Mouse (Mus musculus) hindbrain, embryonic 11.5 days (tissue): ENCODE measurements around the gene Krtap4-9. TPM values are rescaled to one million over a fixed set of nuclear protein-coding genes. Genes with fewer than 3 reads are reported as not detected.
"Not testable (repeated sequence)": the region's sequence is repeated elsewhere in the genome, so short reads cannot be mapped to it uniquely, and the experiment has no call there.

ENCODE experiments used
- ATAC-seq: fragments of 200-750 bp; cut with Nextera tagmentation; 2 replicates; pipeline ENCODE4 v1.8.0; 2017; ENCODE audit warnings: mild to moderate bottlenecking, moderate TSS enrichment, moderate library complexity; ENCODE audit not compliant: low FRiP score
- DNase-seq: peaks from one replicate; pipeline ENCODE4 v3.0.0-alpha.2; 2015; ENCODE audit warnings: low spot score
- H3K27ac ChIP-seq: fragments of 300-500 bp; sonication (generic); 2 replicates; pipeline ENCODE4 v1.5.1; 2014; ENCODE audit warnings: mild to moderate bottlenecking, low read depth, low read length
- H3K27me3 ChIP-seq: fragments of 300-500 bp; sonication (generic); 2 replicates; pipeline ENCODE4 v1.6.1; 2014; ENCODE audit warnings: mild to moderate bottlenecking, low read length, moderate library complexity, mixed read lengths; ENCODE audit not compliant: control insufficient read depth, insufficient read depth
- H3K36me3 ChIP-seq: fragments of 300-500 bp; sonication (generic); 2 replicates; pipeline ENCODE4 v1.6.1; 2014; ENCODE audit warnings: mild to moderate bottlenecking, low read length, moderate library complexity, mixed read lengths; ENCODE audit not compliant: control insufficient read depth, insufficient read depth
- H3K4me1 ChIP-seq: fragments of 300-500 bp; sonication (generic); replicated peaks from 2 replicates; pipeline ENCODE4 v1.6.1; 2014; ENCODE audit warnings: low read length, mixed read lengths; ENCODE audit not compliant: control insufficient read depth, insufficient read depth
- H3K4me2 ChIP-seq: fragments of 300-500 bp; sonication (generic); replicated peaks from 2 replicates; pipeline ENCODE4 v1.6.1; 2014; ENCODE audit warnings: mild to moderate bottlenecking, low read depth, low read length
- H3K4me3 ChIP-seq: fragments of 300-500 bp; sonication (generic); 2 replicates; pipeline ENCODE4 v1.5.1; 2014; ENCODE audit warnings: low read depth, low read length
- H3K9ac ChIP-seq: fragments of 300-500 bp; sonication (generic); 2 replicates; pipeline ENCODE4 v1.6.1; 2014; ENCODE audit warnings: low read depth, low read length
- H3K9me3 ChIP-seq: fragments of 300-500 bp; sonication (generic); 2 replicates; pipeline ENCODE4 v1.6.1; 2016; ENCODE audit warnings: low read length; ENCODE audit not compliant: control insufficient read depth
- WGBS: fragments of 180-500 bp; shearing (Covaris S2); extraction: QIAGEN DNeasy Blood & Tissue Kit; methylation state at CpG from one replicate; pipeline ENCODE4 v1.1.7; 2014; 5-methylcytosine and 5-hydroxymethylcytosine counted together
- polyA plus RNA-seq: library from polyadenylated mRNA; unstranded; fragments of >200 nt; fragmentation: Nextera tagmentation; extraction: Ambion mirVana; gene quantifications from 2 replicates; pipeline ENCODE4 v1.2.1, GENCODE M21; 2014

The Krtap4-9 gene
- polyA plus RNA-seq, 1 experiment from 2014 or later: not detected

GRCm38 (mm10) chr11:99804346-99804745 is 19.3 kb downstream of the Krtap4-9 start, which contains the start of gene Gm11554:
Gene Gm11554, minus strand, starts transcription at chr11:99804446.
- H3K4me3 ChIP-seq, H3K4me2 ChIP-seq, H3K4me1 ChIP-seq, ATAC-seq, DNase-seq, H3K36me3 ChIP-seq, H3K27me3 ChIP-seq, H3K9ac ChIP-seq, H3K27ac ChIP-seq, H3K9me3 ChIP-seq: not testable (repeated sequence)
- WGBS: no CpG with 5 or more reads among the region's 1 CpGs

GRCm38 (mm10) chr11:99809792-99810191 is 24.8 kb downstream of the Krtap4-9 start, which contains the start of gene Krtap4-13:
Gene Krtap4-13, minus strand, starts transcription at chr11:99809892.
- not testable (repeated sequence) for H3K36me3 ChIP-seq, DNase-seq, H3K27ac ChIP-seq, ATAC-seq, H3K9ac ChIP-seq, H3K4me3 ChIP-seq, H3K9me3 ChIP-seq, H3K27me3 ChIP-seq, H3K4me2 ChIP-seq, H3K4me1 ChIP-seq

- H3K4me1 ChIP-seq, H3K27me3 ChIP-seq, H3K4me3 ChIP-seq, H3K9ac ChIP-seq, DNase-seq, H3K27ac ChIP-seq, H3K36me3 ChIP-seq, H3K4me2 ChIP-seq, ATAC-seq, H3K9me3 ChIP-seq: not testable (repeated sequence)
- WGBS: 90% methylated on average over 2 of the region's 2 CpGs
These were observed 30.6 kb downstream of the Krtap4-9 start, which contains the start of gene Gm11564 for GRCm38 (mm10) chr11:99815566-99815965. Gene Gm11564, minus strand, starts transcription at chr11:99815666.

Other genes with a start within 250 kb of the Krtap4-9 start
- gene Krt40, start 242.0 kb upstream of the Krtap4-9 start, polyA plus RNA-seq: not detected in 2 replicates
- gene Krtap3-3, start 234.3 kb upstream of the Krtap4-9 start, polyA plus RNA-seq: not detected in 2 replicates
- gene Krtap3-2, start 228.3 kb upstream of the Krtap4-9 start, polyA plus RNA-seq: not detected in 2 replicates
- gene Gm11939, start 225.7 kb upstream of the Krtap4-9 start, polyA plus RNA-seq: not detected in 2 replicates
- not detected in 2 replicates for gene Krtap3-1, start 218.6 kb upstream of the Krtap4-9 start, polyA plus RNA-seq
- not detected in 2 replicates for gene Krtap1-5, start 204.2 kb upstream of the Krtap4-9 start, polyA plus RNA-seq
- not detected in 2 replicates for gene Krtap1-4, start 201.5 kb upstream of the Krtap4-9 start, polyA plus RNA-seq
- gene Krtap1-3, start 193.9 kb upstream of the Krtap4-9 start, polyA plus RNA-seq: not detected in 2 replicates
- gene Krtap9-3, start 187.1 kb upstream of the Krtap4-9 start, polyA plus RNA-seq: not detected in 2 replicates
- not detected in 2 replicates for gene Gm11938, start 181.9 kb upstream of the Krtap4-9 start, polyA plus RNA-seq
- gene Gm11937, start 175.0 kb upstream of the Krtap4-9 start, polyA plus RNA-seq: not detected in 2 replicates
- not detected in 2 replicates for gene Krtap2-4, start 170.4 kb upstream of the Krtap4-9 start, polyA plus RNA-seq
- not detected in 2 replicates for gene Gm11562, start 164.8 kb upstream of the Krtap4-9 start, polyA plus RNA-seq
- gene Krtap4-1, start 157.0 kb upstream of the Krtap4-9 start, polyA plus RNA-seq: not detected in 2 replicates
- not detected in 2 replicates for gene Krtap4-2, start 150.1 kb upstream of the Krtap4-9 start, polyA plus RNA-seq
- gene Krtap4-7, start 141.1 kb upstream of the Krtap4-9 start, polyA plus RNA-seq: not detected in 2 replicates
- not detected in 2 replicates for gene Gm11555, start 135.0 kb upstream of the Krtap4-9 start, polyA plus RNA-seq
- gene Gm11563, start 126.2 kb upstream of the Krtap4-9 start, polyA plus RNA-seq: not detected in 2 replicates
- gene Krtap4-6, start 119.2 kb upstream of the Krtap4-9 start, polyA plus RNA-seq: not detected in 2 replicates
- not detected in 2 replicates for gene Gm14190, start 94.5 kb upstream of the Krtap4-9 start, polyA plus RNA-seq
- gene Gm14180, start 50.9 kb upstream of the Krtap4-9 start, polyA plus RNA-seq: not detected in 2 replicates
- gene Gm11595, start 12.3 kb upstream of the Krtap4-9 start, polyA plus RNA-seq: not detected in 2 replicates
- not detected in 2 replicates for gene Krtap4-8, start 4.5 kb upstream of the Krtap4-9 start, polyA plus RNA-seq
- not detected in 2 replicates for gene Gm11596, start 8.3 kb downstream of the Krtap4-9 start, polyA plus RNA-seq
- not detected in 2 replicates for gene Gm11569, start 13.7 kb downstream of the Krtap4-9 start, polyA plus RNA-seq
- gene Gm11554, start 19.2 kb downstream of the Krtap4-9 start, polyA plus RNA-seq: not detected in 2 replicates
- gene Krtap4-13, start 24.7 kb downstream of the Krtap4-9 start, polyA plus RNA-seq: not detected in 2 replicates
- not detected in 2 replicates for gene Gm11564, start 30.5 kb downstream of the Krtap4-9 start, polyA plus RNA-seq
- gene 2300003K06Rik, start 52.9 kb downstream of the Krtap4-9 start, polyA plus RNA-seq: not detected in 2 replicates
- not detected in 2 replicates for gene Krtap4-16, start 66.4 kb downstream of the Krtap4-9 start, polyA plus RNA-seq
- gene Gm11568, start 72.7 kb downstream of the Krtap4-9 start, polyA plus RNA-seq: not detected in 2 replicates
- gene Gm11559, start 79.3 kb downstream of the Krtap4-9 start, polyA plus RNA-seq: not detected in 2 replicates
- gene Krtap9-1, start 88.2 kb downstream of the Krtap4-9 start, polyA plus RNA-seq: not detected in 2 replicates
- gene Gm11567, start 94.0 kb downstream of the Krtap4-9 start, polyA plus RNA-seq: not detected in 2 replicates
- gene Krtap31-1, start 122.7 kb downstream of the Krtap4-9 start, polyA plus RNA-seq: not detected in 2 replicates
- not detected in 2 replicates for gene Gm11565, start 129.6 kb downstream of the Krtap4-9 start, polyA plus RNA-seq
- not detected in 2 replicates for gene Krtap31-2, start 151.1 kb downstream of the Krtap4-9 start, polyA plus RNA-seq
- gene Krtap9-5, start 163.3 kb downstream of the Krtap4-9 start, polyA plus RNA-seq: not detected in 2 replicates
- not detected in 2 replicates for gene Krtap29-1, start 193.9 kb downstream of the Krtap4-9 start, polyA plus RNA-seq
- not detected in 2 replicates for gene Krtap16-1, start 201.4 kb downstream of the Krtap4-9 start, polyA plus RNA-seq
- gene Krtap17-1, start 208.8 kb downstream of the Krtap4-9 start, polyA plus RNA-seq: 0.23 TPM in 1 of 2 replicates, not detected in the other
- gene Krt33a, start 231.0 kb downstream of the Krtap4-9 start, polyA plus RNA-seq: not detected in 2 replicates
- not detected in 2 replicates for gene Krt33b, start 244.7 kb downstream of the Krtap4-9 start, polyA plus RNA-seq